Mouse (Mus musculus) pancreas, adult 10 weeks (tissue): ENCODE measurements around the gene Cpne8. TPM values are rescaled to one million over a fixed set of nuclear protein-coding genes. Genes with fewer than 3 reads are reported as not detected.

ENCODE experiments used
- polyA plus RNA-seq: library from polyadenylated mRNA; stranded (reverse); fragments of 350-450 nt; fragmentation: Illumina TruSeq; extraction: RNeasy Lipid Tissue Mini Kit (QIAGEN cat#74804); gene quantifications from one replicate; pipeline ENCODE4 v1.2.3, GENCODE M21; 2015; ENCODE audit warnings: low read depth, low replicate concordance; ENCODE audit not compliant: insufficient read depth

Gene Cpne8
- 13.6 TPM for polyA plus RNA-seq

GRCm38 (mm10) chr15:90678985-90679759 lies at the start of gene Cpne8:
Gene Cpne8, minus strand, starts transcription at chr15:90679432.

